Mouse (Mus musculus): ENCODE data around the gene Pax2. TPM values are rescaled to one million over a fixed set of nuclear protein-coding genes. Genes with fewer than 3 reads are reported as not detected.

The Pax2 gene
- polyA plus RNA-seq (2014; fragmentation: Illumina TruSeq; extraction: RNeasy Lipid Tissue Mini Kit (QIAGEN cat#74804); ENCODE audit: low read depth, low replicate concordance): not detected

DNA sequence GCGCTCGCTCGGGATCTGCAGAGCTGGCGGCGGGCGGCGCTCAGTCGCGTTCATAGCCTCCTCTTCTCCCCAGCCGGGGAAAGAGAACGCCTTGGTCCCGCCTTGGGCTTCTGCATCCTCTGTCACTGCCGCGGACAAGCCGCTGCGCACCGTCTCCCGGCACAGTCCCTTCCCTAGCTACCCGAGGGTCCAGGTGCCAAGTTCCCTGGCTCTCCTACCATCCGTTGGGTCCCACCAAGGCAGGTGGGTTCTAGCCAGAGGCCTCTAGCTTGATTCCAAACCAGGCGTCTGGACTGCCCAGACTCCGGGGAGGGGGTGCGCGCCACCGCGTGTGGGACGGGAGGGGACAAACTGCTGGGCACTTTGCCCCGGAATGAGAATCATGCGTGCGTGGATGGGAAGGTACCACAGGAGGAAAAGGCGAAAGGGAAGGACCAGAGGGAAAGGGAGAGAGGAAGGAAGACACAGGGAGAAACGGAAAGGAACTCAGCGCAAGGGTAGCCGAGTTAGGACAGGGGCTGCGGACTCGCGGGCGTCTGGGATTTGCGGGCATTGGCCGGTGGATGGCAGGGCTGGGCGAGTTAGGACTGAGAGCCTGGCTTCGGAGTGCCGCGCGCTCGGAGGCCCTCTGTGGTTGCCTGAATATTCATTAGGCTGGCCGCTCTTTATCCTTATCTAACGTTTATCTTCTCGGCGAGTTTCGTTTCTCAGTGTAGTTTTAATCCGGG, at the start of gene Pax2:
Pax2 (plus strand) TSS at position 353 of the 728 bp plus-strand sequence.

Other genes with a start within 250 kb of the Pax2 start
- 0.24 TPM for gene Sec31b, start 210.2 kb upstream of the Pax2 start, polyA plus RNA-seq (2014; fragmentation: Illumina TruSeq; extraction: RNeasy Lipid Tissue Mini Kit (QIAGEN cat#74804); ENCODE audit: low read depth, low replicate concordance)
- gene Gm20538, start 203.2 kb upstream of the Pax2 start, polyA plus RNA-seq (2014; fragmentation: Illumina TruSeq; extraction: RNeasy Lipid Tissue Mini Kit (QIAGEN cat#74804); ENCODE audit: low read depth, low replicate concordance): not detected
- 102 TPM for gene Ndufb8, start 200.6 kb upstream of the Pax2 start, polyA plus RNA-seq (2014; fragmentation: Illumina TruSeq; extraction: RNeasy Lipid Tissue Mini Kit (QIAGEN cat#74804); ENCODE audit: low read depth, low replicate concordance)
- gene Hif1an, start 193.2 kb upstream of the Pax2 start, polyA plus RNA-seq (2014; fragmentation: Illumina TruSeq; extraction: RNeasy Lipid Tissue Mini Kit (QIAGEN cat#74804); ENCODE audit: low read depth, low replicate concordance): 6.3 TPM
- gene Slf2, start 175.1 kb downstream of the Pax2 start, polyA plus RNA-seq (2014; fragmentation: Illumina TruSeq; extraction: RNeasy Lipid Tissue Mini Kit (QIAGEN cat#74804); ENCODE audit: low read depth, low replicate concordance): 13.1 TPM
- 35.7 TPM for gene Sema4g, start 233.1 kb downstream of the Pax2 start, polyA plus RNA-seq (2014; fragmentation: Illumina TruSeq; extraction: RNeasy Lipid Tissue Mini Kit (QIAGEN cat#74804); ENCODE audit: low read depth, low replicate concordance)
- gene Twnk, start 249.6 kb downstream of the Pax2 start, polyA plus RNA-seq (2014; fragmentation: Illumina TruSeq; extraction: RNeasy Lipid Tissue Mini Kit (QIAGEN cat#74804); ENCODE audit: low read depth, low replicate concordance): 5.5 TPM

Measured in liver, adult 10 weeks (tissue).